Mouse (Mus musculus) heart, adult 2 months (tissue): ENCODE measurements around the gene Eif3c.
A peak's percentile ranks its signal among the peaks of the same experiment; 100 is the strongest.

Experiments
- CTCF ChIP-seq: fragments of 200-600 bp; IDR thresholded peaks from 2 replicates; pipeline ENCODE4 v1.8.1; 2022; ENCODE audit warnings: antibody characterized with exemption, mild to moderate bottlenecking, moderate library complexity
- POLR2A ChIP-seq: fragments of 200-500 bp; IDR thresholded peaks from 2 replicates; pipeline ENCODE4 v1.6.1; 2011; ENCODE audit warnings: mild to moderate bottlenecking, low read depth, low read length, control low read depth; ENCODE audit not compliant: insufficient read depth

GRCm38 (mm10) chr7:126576946-126577345 lies 10.7 kb upstream of the Eif3c start:
- peak; percentile 68 for TF ChIP-seq CTCF
- TF ChIP-seq POLR2A = no peak
